Mouse (Mus musculus) kidney, embryonic 16.5 days (tissue): ENCODE results near the gene Scn11a. TPM values are rescaled to one million over a fixed set of nuclear protein-coding genes. Genes with fewer than 3 reads are reported as not detected.

ENCODE experiments used
- ATAC-seq: fragments of 200-750 bp; cut with Nextera tagmentation; 2 replicates; pipeline ENCODE4 v1.8.0; 2017; ENCODE audit warnings: moderate TSS enrichment; ENCODE audit not compliant: low FRiP score, low TSS enrichment
- H3K27ac ChIP-seq: fragments of 300-500 bp; sonication (generic); 2 replicates; pipeline ENCODE4 v1.5.1; 2014; ENCODE audit warnings: low read length
- H3K27me3 ChIP-seq: fragments of 300-500 bp; sonication (generic); 2 replicates; pipeline ENCODE4 v1.6.1; 2014; ENCODE audit warnings: low read length, control low read depth, mixed read lengths; ENCODE audit not compliant: insufficient read depth
- H3K36me3 ChIP-seq: fragments of 300-500 bp; sonication (generic); 2 replicates; pipeline ENCODE4 v1.6.1; 2014; ENCODE audit warnings: low read length, control low read depth, mixed read lengths; ENCODE audit not compliant: insufficient read depth
- H3K4me1 ChIP-seq: fragments of 300-500 bp; sonication (generic); 2 replicates; pipeline ENCODE4 v1.6.1; 2014; ENCODE audit warnings: low read length, control low read depth, mixed read lengths; ENCODE audit not compliant: insufficient read depth
- H3K4me2 ChIP-seq: fragments of 300-500 bp; sonication (generic); replicated peaks from 2 replicates; pipeline ENCODE4 v1.6.1; 2014; ENCODE audit warnings: low read depth, low read length
- H3K4me3 ChIP-seq: fragments of 300-500 bp; sonication (generic); 2 replicates; pipeline ENCODE4 v1.5.1; 2014; ENCODE audit warnings: mild to moderate bottlenecking, low read length
- H3K9ac ChIP-seq: fragments of 300-500 bp; sonication (generic); replicated peaks from 2 replicates; pipeline ENCODE4 v1.6.1; 2014; ENCODE audit warnings: low read length
- H3K9me3 ChIP-seq: fragments of 300-500 bp; sonication (generic); 2 replicates; pipeline ENCODE4 v1.6.1; 2016; ENCODE audit warnings: low read length, control low read depth
- WGBS: fragments of 180-500 bp; shearing (Covaris S2); extraction: QIAGEN DNeasy Blood & Tissue Kit; methylation state at CpG from one replicate; pipeline ENCODE4 v1.1.7; 2014; 5-methylcytosine and 5-hydroxymethylcytosine counted together
- polyA plus RNA-seq: library from polyadenylated mRNA; unstranded; fragments of >200 nt; fragmentation: Nextera tagmentation; extraction: Ambion mirVana; gene quantifications from 2 replicates; pipeline ENCODE4 v1.2.1, GENCODE M21; 2015

Gene Scn11a
- polyA plus RNA-seq, 1 experiment from 2014 or later = 0.09 TPM

DNA sequence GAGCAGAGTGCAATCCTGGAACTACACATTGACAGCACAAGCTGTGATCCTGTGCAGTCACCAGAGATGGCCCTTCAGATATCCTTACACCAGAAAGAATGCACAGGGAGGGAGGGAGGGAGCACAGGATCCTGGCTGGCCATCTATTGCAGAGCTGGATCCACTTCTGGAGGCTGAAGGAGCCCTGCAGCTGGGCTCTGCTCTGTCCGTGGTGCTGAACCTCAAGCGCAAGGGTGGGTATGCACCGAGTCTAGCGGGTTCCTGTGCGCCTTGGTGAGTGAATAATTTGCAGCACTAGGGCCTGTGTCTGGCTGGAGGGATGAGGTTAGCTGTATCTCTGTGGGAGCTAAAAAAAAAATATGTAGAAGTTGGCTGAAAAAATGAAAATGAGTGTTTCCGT is 118.6 kb downstream of the Scn11a start:
- Histone ChIP-seq H3K36me3 (no peaks in the 10 kb centered on the region), H3K9me3 (no peaks in the 10 kb centered on the region), H3K9ac (no peak overlapping the region), H3K27me3 (no peaks in the 10 kb centered on the region), H3K4me1 (no peaks in the 10 kb centered on the region), H3K4me2 (no peak overlapping the region), H3K27ac (no peak overlapping the region), H3K4me3 (no peak overlapping the region)
- peak; percentile 83 for ATAC-seq
- whole genome bisulfite sequencing = 12% methylated on average over 6 of the region's 6 CpGs

Other genes with a start within 250 kb of the Scn11a start
- gene Scn5a, start 246.4 kb downstream of the Scn11a start, polyA plus RNA-seq = 0.13 and 0.25 TPM in 2 replicates
- 0.02 TPM in 1 of 2 replicates, not detected in the other for gene Scn10a, start 106.1 kb downstream of the Scn11a start, polyA plus RNA-seq
- 54.2 and 56.5 TPM in 2 replicates for gene Wdr48, start 69.4 kb upstream of the Scn11a start, polyA plus RNA-seq
- 28.0 and 29.5 TPM in 2 replicates for gene Gorasp1, start 112.1 kb upstream of the Scn11a start, polyA plus RNA-seq
- 0.20 and 0.35 TPM in 2 replicates for gene Ttc21a, start 112.2 kb upstream of the Scn11a start, polyA plus RNA-seq
- 7.1 and 8.7 TPM in 2 replicates for gene Csrnp1, start 159.2 kb upstream of the Scn11a start, polyA plus RNA-seq
- 0.22 and 0.23 TPM in 2 replicates for gene Xirp1, start 198.1 kb upstream of the Scn11a start, polyA plus RNA-seq
- 5.3 and 7.9 TPM in 2 replicates for gene Cx3cr1, start 244.4 kb upstream of the Scn11a start, polyA plus RNA-seq